Mouse (Mus musculus) forebrain, embryonic 15.5 days (tissue): Measurements from ENCODE around the gene Bzw1. TPM values are rescaled to one million over a fixed set of nuclear protein-coding genes. Genes with fewer than 3 reads are reported as not detected.

Experiments
- ATAC-seq: fragments of 200-750 bp; cut with Nextera tagmentation; replicated peaks from 2 replicates; pipeline ENCODE4 v1.8.0; 2017; ENCODE audit warnings: mild to moderate bottlenecking, moderate TSS enrichment, moderate library complexity
- H3K27ac ChIP-seq: fragments of 300-500 bp; sonication (generic); replicated peaks from 2 replicates; pipeline ENCODE4 v1.5.1; 2015; ENCODE audit warnings: mild to moderate bottlenecking, inconsistent platforms
- H3K27me3 ChIP-seq: fragments of 300-500 bp; sonication (generic); 2 replicates; pipeline ENCODE4 v1.6.1; 2015; ENCODE audit warnings: inconsistent platforms
- H3K36me3 ChIP-seq: fragments of 300-500 bp; sonication (generic); 2 replicates; pipeline ENCODE4 v1.6.1; 2015; ENCODE audit warnings: mild to moderate bottlenecking, inconsistent platforms
- H3K4me1 ChIP-seq: fragments of 300-500 bp; sonication (generic); 2 replicates; pipeline ENCODE4 v1.6.1; 2015; ENCODE audit warnings: inconsistent platforms
- H3K4me2 ChIP-seq: fragments of 300-500 bp; sonication (generic); replicated peaks from 2 replicates; pipeline ENCODE4 v1.6.1; 2015; ENCODE audit warnings: mild to moderate bottlenecking, inconsistent platforms
- H3K4me3 ChIP-seq: fragments of 300-500 bp; sonication (generic); 2 replicates; pipeline ENCODE4 v1.5.1; 2015; ENCODE audit warnings: mild to moderate bottlenecking, inconsistent platforms
- H3K9ac ChIP-seq: fragments of 300-500 bp; sonication (generic); replicated peaks from 2 replicates; pipeline ENCODE4 v1.6.1; 2015; ENCODE audit warnings: mild to moderate bottlenecking, inconsistent platforms
- H3K9me3 ChIP-seq: fragments of 300-500 bp; sonication (generic); 2 replicates; pipeline ENCODE4 v1.6.1; 2016; ENCODE audit warnings: inconsistent platforms
- WGBS: fragments of 180-500 bp; shearing (Covaris S2); methylation state at CpG from one replicate; pipeline ENCODE4 v1.1.7; 2015; ENCODE audit warnings: mixed read lengths; 5-methylcytosine and 5-hydroxymethylcytosine counted together
- polyA plus RNA-seq: library from polyadenylated mRNA; unstranded; fragments of >200 nt; fragmentation: Nextera tagmentation; extraction: Ambion mirVana; gene quantifications from 2 replicates; pipeline ENCODE4 v1.2.1, GENCODE M21; 2015

The Bzw1 gene
- polyA plus RNA-seq, 1 experiment from 2014 or later = 396 TPM

DNA sequence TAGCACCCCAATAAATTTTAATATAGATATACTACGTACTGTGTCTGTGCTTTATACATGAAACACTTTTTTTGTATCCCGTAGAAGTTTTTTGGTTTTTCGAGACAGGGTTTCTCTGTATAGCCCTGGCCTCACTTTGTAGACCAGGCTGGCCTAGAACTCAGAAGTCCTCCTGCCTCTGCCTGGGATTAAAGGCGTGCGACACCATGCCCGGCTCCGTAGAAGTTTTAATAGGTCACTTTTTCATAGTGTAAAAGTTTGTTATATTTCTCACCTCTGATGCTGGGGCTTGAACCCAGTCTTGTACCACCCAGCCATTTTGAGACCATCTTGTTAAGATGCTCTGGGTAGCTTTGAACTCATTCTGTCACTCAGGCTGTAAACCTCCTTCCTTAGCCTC is 14.6 kb downstream of the Bzw1 start:
- ATAC-seq = no peak
- WGBS = 97% methylated on average over 7 of the region's 7 CpGs

DNA sequence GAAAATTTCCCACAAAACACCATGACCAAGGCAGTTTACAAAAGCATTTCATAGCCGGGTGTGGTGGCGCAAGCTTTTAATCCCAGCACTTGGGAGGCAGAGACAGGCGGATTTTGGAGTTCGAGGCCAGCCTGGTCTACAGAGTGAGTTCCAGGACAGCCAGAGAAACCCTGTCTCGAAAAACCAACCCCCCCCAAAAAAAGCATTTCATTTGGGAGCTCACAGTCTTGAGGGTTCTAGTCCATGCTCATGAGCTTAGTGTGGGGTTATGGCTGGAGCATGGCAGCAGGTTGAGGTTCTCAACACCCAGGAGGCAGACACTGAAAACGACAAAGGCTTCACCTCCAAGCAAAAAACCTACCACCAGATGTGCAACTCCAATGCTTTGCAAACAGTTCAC is 15.4 kb downstream of the Bzw1 start:
- H3K9ac ChIP-seq = no peak overlapping the region
- 85% methylated on average over 6 of the region's 6 CpGs for WGBS
- no peak overlapping the region for H3K27ac ChIP-seq
- no peak overlapping the region for H3K4me3 ChIP-seq
- H3K4me2 ChIP-seq = no peak overlapping the region
- no peaks in the 10 kb centered on the region for H3K9me3 ChIP-seq
- no peaks in the 10 kb centered on the region for H3K4me1 ChIP-seq
- no peaks in the 10 kb centered on the region for H3K27me3 ChIP-seq
- peaks cover 77% of the 10 kb centered on the region for H3K36me3 ChIP-seq
- ATAC-seq = no peak

More for the DNA sequence above, 14.6 kb downstream of the Bzw1 start:
- no peak overlapping the region for H3K4me2 ChIP-seq
- no peak overlapping the region for H3K27ac ChIP-seq
- H3K36me3 ChIP-seq = peaks cover 77% of the 10 kb centered on the region
- no peaks in the 10 kb centered on the region for H3K9me3 ChIP-seq
- H3K4me1 ChIP-seq = no peaks in the 10 kb centered on the region
- H3K9ac ChIP-seq = no peak overlapping the region
- H3K27me3 ChIP-seq = no peaks in the 10 kb centered on the region
- H3K4me3 ChIP-seq = no peak overlapping the region

- H3K27me3 ChIP-seq = no peaks in the 10 kb centered on the region
- 82% methylated on average over 5 of the region's 5 CpGs for WGBS
- ATAC-seq = no peak
- H3K4me2 ChIP-seq = no peak overlapping the region
- H3K27ac ChIP-seq = no peak overlapping the region
- no peaks in the 10 kb centered on the region for H3K4me1 ChIP-seq
- H3K9me3 ChIP-seq = no peaks in the 10 kb centered on the region
- no peak overlapping the region for H3K4me3 ChIP-seq
- H3K36me3 ChIP-seq = peaks cover 77% of the 10 kb centered on the region
- H3K9ac ChIP-seq = no peak overlapping the region
Observed at GRCm38 (mm10) chr1:58409553-58410197, 17.0 kb downstream of the Bzw1 start.

DNA sequence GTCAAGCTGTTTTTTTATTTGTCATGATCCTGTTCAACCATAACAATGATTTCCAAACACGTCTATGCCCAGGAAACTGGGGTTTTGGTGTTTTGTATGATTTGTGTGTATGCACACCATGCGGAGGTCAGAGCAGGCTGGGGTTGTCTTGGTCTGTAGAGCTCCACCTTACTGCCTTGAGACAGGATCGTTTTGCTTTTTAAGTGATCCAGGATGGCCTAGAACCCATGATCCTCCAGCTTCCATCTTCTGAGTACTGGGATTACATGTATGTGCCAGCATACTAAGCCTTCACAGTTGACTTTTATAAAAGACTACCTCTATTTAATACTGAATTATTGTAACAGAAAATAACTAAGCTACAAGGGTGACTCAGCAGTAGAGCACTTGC is 17.5 kb downstream of the Bzw1 start:
- no peaks in the 10 kb centered on the region for H3K27me3 ChIP-seq
- no peaks in the 10 kb centered on the region for H3K4me1 ChIP-seq
- H3K9me3 ChIP-seq = no peaks in the 10 kb centered on the region
- WGBS = 92% methylated on average over 3 of the region's 3 CpGs
- H3K9ac ChIP-seq = no peak overlapping the region
- no peak overlapping the region for H3K4me3 ChIP-seq
- H3K27ac ChIP-seq = no peak overlapping the region
- no peak overlapping the region for H3K4me2 ChIP-seq
- H3K36me3 ChIP-seq = peaks cover 77% of the 10 kb centered on the region
- ATAC-seq = no peak

DNA sequence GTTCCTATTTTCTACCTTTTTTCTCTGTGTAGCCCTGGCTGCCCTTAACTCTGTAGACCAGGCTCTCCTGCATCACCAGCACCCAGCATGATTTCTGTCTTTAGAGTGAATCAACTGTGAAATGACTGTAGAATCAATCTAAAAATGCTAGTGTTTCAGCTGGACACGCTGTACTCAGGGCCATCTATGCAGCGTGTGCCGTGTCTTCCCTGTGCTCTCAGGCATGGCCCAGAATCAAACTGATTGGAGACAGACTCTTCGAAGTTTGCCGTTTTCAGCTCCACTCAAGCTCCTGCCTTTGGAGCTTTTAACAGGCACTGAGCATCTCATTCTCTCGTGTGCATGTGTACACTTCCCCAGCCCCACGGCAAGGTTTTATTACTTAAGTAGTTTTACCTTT is 18.1 kb downstream of the Bzw1 start:
- H3K4me2 ChIP-seq = no peak overlapping the region
- no peaks in the 10 kb centered on the region for H3K9me3 ChIP-seq
- H3K27me3 ChIP-seq = no peaks in the 10 kb centered on the region
- ATAC-seq = no peak
- no peaks in the 10 kb centered on the region for H3K4me1 ChIP-seq
- H3K9ac ChIP-seq = no peak overlapping the region
- no peak overlapping the region for H3K4me3 ChIP-seq
- peaks cover 77% of the 10 kb centered on the region for H3K36me3 ChIP-seq
- H3K27ac ChIP-seq = no peak overlapping the region
- WGBS = 93% methylated on average over 7 of the region's 7 CpGs

DNA sequence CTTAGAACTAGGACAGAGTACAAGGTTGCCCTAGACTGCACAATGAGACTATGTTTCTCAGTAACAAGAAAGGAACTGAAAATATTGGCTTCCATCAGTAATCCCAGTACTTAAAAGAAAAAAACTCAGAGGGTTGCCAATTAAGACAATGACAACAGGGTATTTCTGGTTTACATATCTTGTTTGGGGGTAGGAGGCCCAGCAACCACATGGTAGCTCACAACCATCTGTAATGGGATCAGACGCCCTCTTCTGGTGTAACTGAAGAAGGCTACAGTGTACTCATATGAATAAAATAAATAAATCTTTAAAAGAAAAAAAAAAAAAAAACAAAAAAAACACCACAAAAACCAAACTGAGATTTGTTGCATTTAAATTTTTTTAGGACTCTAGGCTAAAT is 22.7 kb downstream of the Bzw1 start:
- WGBS = 29% methylated on average over 1 of the region's 1 CpGs
- no peak overlapping the region for H3K27ac ChIP-seq
- ATAC-seq = no peak

DNA sequence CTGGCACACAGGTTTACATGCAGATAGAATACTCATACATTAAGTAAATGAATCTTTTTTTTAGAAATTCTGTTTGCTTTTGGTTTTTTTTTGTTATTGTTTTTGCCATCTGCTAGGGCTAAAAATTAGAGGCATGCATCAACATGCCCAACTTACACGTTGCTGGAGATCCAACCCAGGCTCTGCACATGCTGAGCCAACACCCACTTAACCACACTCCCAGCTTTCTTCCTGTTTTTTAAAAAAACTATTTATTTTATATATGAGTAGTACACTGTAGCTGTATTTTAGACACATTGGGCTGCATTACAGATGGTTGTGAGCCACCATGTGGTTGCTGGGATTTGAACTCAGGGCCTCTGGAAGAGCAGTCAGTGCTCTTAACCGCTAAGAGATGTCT is 23.4 kb downstream of the Bzw1 start:
- Histone ChIP-seq H3K9ac (no peak overlapping the region), H3K27me3 (no peaks in the 10 kb centered on the region), H3K4me1 (peaks cover 6% of the 10 kb centered on the region), H3K4me2 (no peak overlapping the region), H3K9me3 (no peaks in the 10 kb centered on the region), H3K27ac (no peak overlapping the region), H3K4me3 (no peak overlapping the region), H3K36me3 (peaks cover 85% of the 10 kb centered on the region)
- 90% methylated on average over 2 of the region's 2 CpGs for WGBS
- no peak for ATAC-seq

More for the DNA sequence above, 22.7 kb downstream of the Bzw1 start:
- peaks cover 89% of the 10 kb centered on the region for H3K36me3 ChIP-seq
- H3K4me2 ChIP-seq = no peak overlapping the region
- no peak overlapping the region for H3K9ac ChIP-seq
- H3K4me1 ChIP-seq = peaks cover 3% of the 10 kb centered on the region; the same call in 1 of the 2 replicates
- no peak overlapping the region for H3K4me3 ChIP-seq
- no peaks in the 10 kb centered on the region for H3K27me3 ChIP-seq
- H3K9me3 ChIP-seq = no peaks in the 10 kb centered on the region

DNA sequence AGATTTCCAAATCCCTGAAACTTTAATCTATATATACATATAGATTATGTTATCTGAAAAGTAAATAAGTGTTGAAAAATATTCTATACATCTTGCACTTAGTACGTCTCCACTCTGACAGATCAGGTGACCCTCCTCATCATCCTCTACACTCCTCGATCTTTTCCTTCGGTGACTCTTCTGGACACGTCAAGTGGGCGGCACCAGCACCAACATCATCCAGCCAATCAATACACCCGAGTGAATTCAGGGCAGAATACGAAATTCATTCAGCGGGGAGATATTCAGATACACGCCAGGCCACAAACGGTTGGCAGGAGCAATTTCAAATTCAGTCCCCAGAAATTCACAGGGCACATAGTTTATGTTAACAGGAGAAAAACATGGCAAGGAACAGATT is 27.3 kb downstream of the Bzw1 start:
- Histone ChIP-seq H3K36me3 (peaks cover 56% of the 10 kb centered on the region), H3K27me3 (no peaks in the 10 kb centered on the region), H3K27ac (no peak overlapping the region), H3K4me3 (no peak overlapping the region), H3K9ac (no peak overlapping the region), H3K4me2 (no peak overlapping the region), H3K4me1 (peaks cover 27% of the 10 kb centered on the region), H3K9me3 (no peaks in the 10 kb centered on the region)
- no peak for ATAC-seq
- WGBS = 86% methylated on average over 10 of the region's 10 CpGs

GRCm38 (mm10) chr1:58420961-58421360 is 28.3 kb downstream of the Bzw1 start:
- WGBS = 65% methylated on average over 7 of the region's 7 CpGs
- Histone ChIP-seq H3K36me3 (peaks cover 48% of the 10 kb centered on the region), H3K4me3 (no peak overlapping the region), H3K27ac (no peak overlapping the region), H3K4me1 (peaks cover 27% of the 10 kb centered on the region), H3K9me3 (no peaks in the 10 kb centered on the region), H3K27me3 (no peaks in the 10 kb centered on the region), H3K9ac (no peak overlapping the region), H3K4me2 (peak overlapping the region; percentile 14; the same call in 1 of the 2 replicates)
- ATAC-seq = no peak

DNA sequence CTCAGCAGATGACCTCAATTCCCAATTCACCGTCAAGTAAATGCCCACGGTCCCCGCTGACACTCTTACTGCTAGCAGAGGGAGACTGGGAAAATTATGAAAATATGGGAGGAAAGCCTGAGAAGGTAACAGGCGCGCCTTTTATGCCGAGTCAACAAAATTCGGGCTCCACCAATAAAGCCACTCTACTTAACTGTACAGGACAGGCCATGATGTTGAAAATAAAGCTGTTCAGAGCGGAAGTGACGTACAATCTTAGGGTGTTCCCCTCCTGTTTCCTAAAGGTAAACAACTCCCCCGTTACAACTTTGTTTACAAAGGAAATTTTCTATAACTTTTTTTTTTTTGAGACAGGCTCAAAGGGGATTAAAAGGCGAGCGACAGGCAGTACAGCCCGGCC is 30.2 kb downstream of the Bzw1 start:
- Histone ChIP-seq H3K27me3 (no peaks in the 10 kb centered on the region), H3K4me2 (peak overlapping the region; percentile 66), H3K9me3 (no peaks in the 10 kb centered on the region), H3K27ac (peak overlapping the region; percentile 99), H3K4me1 (peaks cover 27% of the 10 kb centered on the region), H3K9ac (peak overlapping the region; percentile 99), H3K36me3 (peaks cover 31% of the 10 kb centered on the region), H3K4me3 (peak overlapping the region; percentile 92)
- 12% methylated on average over 13 of the region's 13 CpGs for WGBS
- ATAC-seq = peak; percentile 62

- Histone ChIP-seq H3K27me3 (no peaks in the 10 kb centered on the region), H3K9ac (peak within 1 kb of the TSS; percentile 99), H3K4me1 (peaks cover 27% of the 10 kb centered on the region), H3K27ac (peak within 1 kb of the TSS; percentile 99), H3K9me3 (no peaks in the 10 kb centered on the region), H3K4me3 (peak within 1 kb of the TSS; percentile 92), H3K36me3 (peaks cover 24% of the 10 kb centered on the region), H3K4me2 (peak within 1 kb of the TSS; percentile 66)
- WGBS = under 1% methylated on average over 79 of the region's 79 CpGs
- peak; percentile 95 for ATAC-seq
Observed at GRCm38 (mm10) chr1:58423371-58424248, 30.9 kb downstream of the Bzw1 start, which contains the start of gene Clk1. TSS of gene Clk1 (minus strand) at chr1:58424066.

- Histone ChIP-seq H3K4me1 (peaks cover 27% of the 10 kb centered on the region), H3K4me2 (no peak overlapping the region; the same call in 1 of the 2 replicates)
Observed at GRCm38 (mm10) chr1:58424551-58424950, 31.9 kb downstream of the Bzw1 start.

More at GRCm38 (mm10) chr1:58424551-58424950, 31.9 kb downstream of the Bzw1 start:
- ATAC-seq = peak; percentile 0; the same call in 1 of the 2 replicates
- H3K9ac ChIP-seq = no peak overlapping the region
- no peak overlapping the region for H3K27ac ChIP-seq
- H3K9me3 ChIP-seq = no peaks in the 10 kb centered on the region
- no peaks in the 10 kb centered on the region for H3K27me3 ChIP-seq
- 84% methylated on average over 3 of the region's 3 CpGs for WGBS
- H3K4me3 ChIP-seq = no peak overlapping the region
- H3K36me3 ChIP-seq = peaks cover 16% of the 10 kb centered on the region
